Mouse (Mus musculus) kidney, adult 8-10 months (tissue): Measurements from ENCODE around the gene Phykpl.

Experiments
- DNase-seq, 2 experiments: peaks; one replicate each; pipeline ENCODE4 v3.0.0; 2022

Gene Phykpl

GRCm38 (mm10) chr11:51646751-51647667, 62.5 kb downstream of the Phykpl start:
- peak; percentile 54 to 61 for DNase-seq

DNA sequence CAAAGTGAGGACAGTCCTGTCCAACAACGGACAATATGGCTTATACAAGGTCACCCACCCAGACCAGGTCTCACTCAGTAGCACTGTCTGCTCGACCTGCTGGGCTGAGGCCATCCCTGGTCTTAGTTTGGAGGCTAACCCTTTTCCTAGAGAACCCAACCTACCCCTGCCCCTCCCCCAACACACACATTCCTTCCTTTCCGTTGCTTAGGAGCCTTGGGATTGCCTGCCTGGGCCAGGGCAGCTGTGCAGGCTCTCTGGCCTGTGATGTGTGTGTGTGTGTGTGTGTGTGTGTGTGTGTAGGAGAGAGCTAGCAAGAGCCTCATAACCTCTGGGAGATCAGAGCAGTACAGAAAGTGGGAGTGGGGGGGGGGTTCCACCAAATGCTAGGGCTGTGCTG, 64.0 kb downstream of the Phykpl start:
- no peak for DNase-seq

- no peak for DNase-seq
Observed at GRCm38 (mm10) chr11:51649111-51649888, 64.7 kb downstream of the Phykpl start.

DNA sequence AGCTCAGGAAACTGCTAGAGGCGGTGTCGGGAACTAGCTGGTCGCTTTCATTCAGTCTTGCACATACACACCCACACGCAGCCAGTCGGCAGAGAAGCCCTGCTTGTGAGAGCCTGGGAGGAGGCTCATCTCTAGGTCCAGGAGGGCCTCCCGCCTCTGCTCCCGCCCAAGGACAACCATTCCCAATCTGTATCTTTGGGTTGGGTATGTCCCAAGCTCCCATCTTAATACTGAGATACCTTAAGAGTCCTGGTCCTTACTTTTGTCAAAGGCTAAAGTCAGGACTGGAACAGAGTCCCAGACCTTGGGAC, 65.3 kb downstream of the Phykpl start:
- DNase-seq = no peak

- DNase-seq = no peak
Observed at GRCm38 (mm10) chr11:51650261-51650660, 65.7 kb downstream of the Phykpl start.

DNA sequence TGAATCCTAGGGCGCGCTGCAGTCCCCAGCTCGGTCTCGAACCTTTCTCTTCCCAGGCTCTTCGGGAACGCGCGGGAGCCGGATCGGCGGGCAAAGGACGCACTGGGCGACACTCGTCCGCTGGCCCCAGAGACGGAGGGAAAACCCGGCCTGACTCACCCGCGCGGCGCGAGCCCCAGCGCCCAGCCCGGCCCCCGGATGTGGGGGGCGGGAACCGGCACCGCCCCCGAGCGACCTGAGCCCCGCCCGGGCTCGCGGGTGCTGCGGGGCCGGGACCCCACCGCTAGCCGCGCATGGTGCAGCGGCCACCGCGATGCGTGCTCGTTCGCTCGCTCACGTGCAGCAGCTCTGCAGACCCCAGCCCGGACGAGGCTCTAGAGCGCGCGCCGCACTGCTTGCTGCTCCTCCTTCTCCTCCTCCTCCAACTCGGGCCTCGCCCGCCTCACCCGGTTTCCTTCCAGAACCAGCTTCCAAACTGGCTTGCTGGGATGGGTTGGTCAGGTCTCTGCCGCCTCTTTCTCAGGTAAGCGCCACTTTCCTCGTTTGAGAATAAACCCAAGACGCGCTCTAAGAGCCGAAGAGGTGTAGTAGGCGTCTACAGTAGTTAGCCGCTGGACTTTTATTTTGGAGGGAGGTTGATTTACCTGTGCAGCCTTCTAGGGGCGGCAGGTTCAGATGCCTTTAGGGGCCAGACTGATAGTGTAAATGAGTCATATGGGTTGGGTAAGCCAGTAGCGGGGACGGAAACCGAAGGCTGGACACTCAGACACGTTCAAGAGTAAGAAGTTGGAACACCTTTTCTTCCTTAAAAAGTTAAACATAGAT, 66.3 kb downstream of the Phykpl start, which contains the start of the genes N4bp3 and D930048N14Rik:
Gene N4bp3, minus strand, starts transcription at position 152 of the 825 bp plus-strand sequence.
Gene D930048N14Rik, plus strand, starts transcription at position 264 of the 825 bp plus-strand sequence.
- DNase-seq = peak; percentile 60 to 76

- DNase-seq = peak in 1 of 2 experiments; percentile 65
Observed at GRCm38 (mm10) chr11:51652889-51653418, 68.4 kb downstream of the Phykpl start.

DNA sequence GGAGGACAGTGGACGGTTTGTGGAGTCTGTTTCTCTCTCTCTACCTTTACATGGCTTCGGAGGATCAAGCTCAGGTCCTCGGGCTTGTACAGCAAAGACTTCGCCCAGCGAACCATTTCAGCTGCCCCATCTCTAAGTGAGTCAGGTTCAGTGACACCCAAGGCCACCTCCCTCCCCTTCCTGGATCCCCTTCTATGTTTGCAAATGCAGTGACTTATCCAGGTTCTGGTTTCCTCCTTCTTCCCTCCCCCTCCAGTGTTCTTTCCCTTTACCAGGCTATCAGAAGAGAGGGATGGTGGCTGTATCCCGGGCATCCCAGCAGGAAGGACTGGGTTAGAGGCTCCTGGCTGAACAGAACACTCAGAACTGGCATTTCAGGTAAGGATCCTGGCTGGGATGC, 69.2 kb downstream of the Phykpl start:
- DNase-seq = no peak
